Mouse (Mus musculus): Measurements from ENCODE around the gene Cct8l1.

GRCm38 (mm10) chr5:25535566-25535965, 19.7 kb downstream of the Cct8l1 start:
- no peak for TF ChIP-seq CTCF (IDR thresholded peaks at IDR 0.05; ENCODE audit: control insufficient read depth, insufficient read depth, insufficient replicate concordance, low read depth, low read length)
- TF ChIP-seq POLR2A (IDR thresholded peaks at IDR 0.05; ENCODE audit: control insufficient read depth, low read depth, low read length), result no peak
